Mouse (Mus musculus) MEL (cell line): ENCODE results near the gene Ern1. TPM values are rescaled to one million over a fixed set of nuclear protein-coding genes. Genes with fewer than 3 reads are reported as not detected.

Experiments
- DNase-seq: peaks from one replicate; pipeline ENCODE4 v3.0.0; 2011; ENCODE audit warnings: low read depth, low spot score
- H3K27ac ChIP-seq: 2 replicates; pipeline ENCODE4 v1.5.1; 2012; ENCODE audit warnings: low read depth, mild to moderate bottlenecking, control low read depth, low read length, moderate library complexity; ENCODE audit not compliant: control insufficient read depth
- H3K27me3 ChIP-seq, 2 experiments: fragments of 150-350 bp in 1 of 2; sonication (generic) in 1 of 2; 2 replicates each; pipeline ENCODE4 v1.6.1; 2012; ENCODE audit warnings: low read length in 2 of 2, mild to moderate bottlenecking in 2 of 2, improper control_type of control experiment in 1 of 2, moderate library complexity in 1 of 2; ENCODE audit not compliant: insufficient read depth in 2 of 2, control insufficient read depth in 1 of 2
- H3K36me3 ChIP-seq, 2 experiments: 2 replicates each; pipeline ENCODE4 v1.6.1; 2012 to 2014; ENCODE audit warnings: low read length in 2 of 2, improper control_type of control experiment in 1 of 2, inconsistent platforms in 1 of 2, mild to moderate bottlenecking in 1 of 2; ENCODE audit not compliant: insufficient read depth in 2 of 2, control insufficient read depth in 1 of 2
- H3K4me1 ChIP-seq, 2 experiments: fragments of 150-350 bp in 1 of 2; sonication (generic) in 1 of 2; 2 replicates each; pipeline ENCODE4 v1.6.1; 2012; ENCODE audit warnings: low read length in 2 of 2, improper control_type of control experiment in 1 of 2, mild to moderate bottlenecking in 1 of 2; ENCODE audit not compliant: insufficient read depth in 2 of 2, control insufficient read depth in 1 of 2
- H3K4me3 ChIP-seq, 2 experiments: fragments of 150-350 bp in 1 of 2; sonication (generic) in 1 of 2; 2 replicates each; pipeline ENCODE4 v1.5.1; 2012; ENCODE audit warnings: low read depth in 2 of 2, low read length in 2 of 2, mild to moderate bottlenecking in 2 of 2, moderate library complexity in 2 of 2, control low read depth in 1 of 2, improper control_type of control experiment in 1 of 2; ENCODE audit not compliant: control insufficient read depth in 1 of 2, insufficient read depth in 1 of 2
- H3K79me2 ChIP-seq: 2 replicates; pipeline ENCODE4 v1.6.1; 2012; ENCODE audit warnings: mild to moderate bottlenecking, low read length, moderate library complexity; ENCODE audit not compliant: control insufficient read depth, poor library complexity, insufficient read depth
- H3K9ac ChIP-seq: 2 replicates; pipeline ENCODE4 v1.6.1; 2012; ENCODE audit warnings: low read depth, mild to moderate bottlenecking, control low read depth, low read length, moderate library complexity; ENCODE audit not compliant: control insufficient read depth, poor library complexity, severe bottlenecking
- H3K9me3 ChIP-seq: fragments of 150-350 bp; sonication (generic); replicated peaks from 2 replicates; pipeline ENCODE4 v1.6.1; 2012; ENCODE audit warnings: mild to moderate bottlenecking, low read length, improper control_type of control experiment, moderate library complexity; ENCODE audit not compliant: insufficient read depth
- CHD2 ChIP-seq: IDR thresholded peaks from 2 replicates; pipeline ENCODE4 v1.6.1; 2011; ENCODE audit warnings: low read length, improper control_type of control experiment
- CTCF ChIP-seq, 3 experiments: IDR thresholded peaks in 2 of 3; conservative IDR thresholded peaks in 1 of 3; 2 replicates each; pipeline ENCODE4 v1.5.1; 2011 to 2012; ENCODE audit warnings: low read length in 3 of 3, low read depth in 2 of 3, mild to moderate bottlenecking in 2 of 3, improper control_type of control experiment in 1 of 3, inconsistent platforms in 1 of 3, mixed read lengths in 1 of 3, moderate library complexity in 1 of 3; ENCODE audit not compliant: control insufficient read depth in 1 of 3, insufficient read depth in 1 of 3, poor library complexity in 1 of 3, severe bottlenecking in 1 of 3
- E2F4 ChIP-seq: IDR thresholded peaks from 2 replicates; pipeline ENCODE4 v1.6.1; 2011; ENCODE audit warnings: low read depth, low read length, improper control_type of control experiment, borderline replicate concordance
- ELF1 ChIP-seq: IDR thresholded peaks from 2 replicates; pipeline ENCODE4 v1.6.1; 2014; ENCODE audit warnings: low read depth, mild to moderate bottlenecking, inconsistent platforms, low read length, improper control_type of control experiment, moderate library complexity
- EP300 ChIP-seq, 2 experiments: IDR thresholded peaks; 2 replicates each; pipeline ENCODE4 v1.6.1; 2011; ENCODE audit warnings: improper control_type of control experiment in 2 of 2, low read length in 2 of 2, low read depth in 1 of 2, mild to moderate bottlenecking in 1 of 2
- GATA1 ChIP-seq: IDR thresholded peaks from 2 replicates; pipeline ENCODE4 v1.6.1; 2011; ENCODE audit warnings: low read depth, low read length, improper control_type of control experiment
- JUND ChIP-seq: IDR thresholded peaks from 2 replicates; pipeline ENCODE4 v1.6.1; 2011; ENCODE audit warnings: low read depth, mild to moderate bottlenecking, improper control_type of control experiment, low read length
- MAFK ChIP-seq: IDR thresholded peaks from 2 replicates; pipeline ENCODE4 v1.6.1; 2011; ENCODE audit warnings: low read depth, mild to moderate bottlenecking, low read length, improper control_type of control experiment, borderline replicate concordance
- MAX ChIP-seq: IDR thresholded peaks from 2 replicates; pipeline ENCODE4 v1.6.1; 2011; ENCODE audit warnings: low read length, improper control_type of control experiment
- MXI1 ChIP-seq: IDR thresholded peaks from 2 replicates; pipeline ENCODE4 v1.6.1; 2011; ENCODE audit warnings: mild to moderate bottlenecking, low read depth, low read length, improper control_type of control experiment
- MYB ChIP-seq: IDR thresholded peaks from 2 replicates; pipeline ENCODE4 v1.6.1; 2011; ENCODE audit warnings: mild to moderate bottlenecking, low read depth, low read length, improper control_type of control experiment
- NELFE ChIP-seq: IDR thresholded peaks from 2 replicates; pipeline ENCODE4 v1.6.1; 2011; ENCODE audit warnings: low read depth, low read length, improper control_type of control experiment
- NRF1 ChIP-seq: IDR thresholded peaks from 2 replicates; pipeline ENCODE4 v1.6.1; 2014; ENCODE audit warnings: low read depth, mild to moderate bottlenecking, inconsistent platforms, low read length, improper control_type of control experiment, moderate library complexity; ENCODE audit not compliant: poor library complexity, insufficient read depth, severe bottlenecking
- POLR2A ChIP-seq, 2 experiments: IDR thresholded peaks; 2 replicates each; pipeline ENCODE4 v1.6.1; 2011 to 2012; ENCODE audit warnings: low read length in 2 of 2, mild to moderate bottlenecking in 2 of 2, control low read depth in 1 of 2, improper control_type of control experiment in 1 of 2, low read depth in 1 of 2, moderate library complexity in 1 of 2; ENCODE audit not compliant: control insufficient read depth in 1 of 2, insufficient read depth in 1 of 2, poor library complexity in 1 of 2
- SMC3 ChIP-seq: IDR thresholded peaks from 2 replicates; pipeline ENCODE4 v1.6.1; 2011; ENCODE audit warnings: low read depth, low read length, improper control_type of control experiment
- TAL1 ChIP-seq: IDR thresholded peaks from 2 replicates; pipeline ENCODE4 v1.6.1; 2012; ENCODE audit warnings: mild to moderate bottlenecking, inconsistent platforms, low read length, moderate library complexity, mixed read lengths
- TBP ChIP-seq: IDR thresholded peaks from 2 replicates; pipeline ENCODE4 v1.8.0; 2011; ENCODE audit warnings: low read depth, low read length, improper control_type of control experiment
- UBTF ChIP-seq: IDR thresholded peaks from 2 replicates; pipeline ENCODE4 v1.6.1; 2012; ENCODE audit warnings: low read depth, mild to moderate bottlenecking, inconsistent platforms, low read length, improper control_type of control experiment, moderate library complexity, borderline replicate concordance; ENCODE audit not compliant: insufficient read depth
- USF1 ChIP-seq: IDR thresholded peaks from 2 replicates; pipeline ENCODE4 v1.6.1; 2014; ENCODE audit warnings: low read depth, mild to moderate bottlenecking, inconsistent platforms, low read length, improper control_type of control experiment, moderate library complexity
- ZMIZ1 ChIP-seq: IDR thresholded peaks from 2 replicates; pipeline ENCODE4 v1.6.1; 2012; ENCODE audit warnings: low read depth, mild to moderate bottlenecking, inconsistent platforms, low read length, improper control_type of control experiment, moderate library complexity
- polyA plus RNA-seq, 2 experiments: library from polyadenylated mRNA; stranded (reverse) in 1 of 2; unstranded in 1 of 2; fragments of >175 nt in 1 of 2; fragments of >200 nt in 1 of 2; gene quantifications; 2 replicates each; pipeline versions ENCODE4 v1.2.1 to v1.2.4; 2012; ENCODE audit warnings: low replicate concordance in 2 of 2, low read depth in 1 of 2; ENCODE audit not compliant: insufficient read length in 2 of 2, insufficient read depth in 1 of 2, missing spikeins in 1 of 2
- total RNA-seq: library from RNA; depleted of rRNA; stranded (reverse); fragments of 300-350 nt; gene quantifications from 2 replicates; pipeline ENCODE4 v1.2.3, GENCODE M21; 2012

Ern1 gene
- total and polyA plus RNA-seq, 3 experiments, result 4.3 to 5.7 TPM; not detected in 1

DNA sequence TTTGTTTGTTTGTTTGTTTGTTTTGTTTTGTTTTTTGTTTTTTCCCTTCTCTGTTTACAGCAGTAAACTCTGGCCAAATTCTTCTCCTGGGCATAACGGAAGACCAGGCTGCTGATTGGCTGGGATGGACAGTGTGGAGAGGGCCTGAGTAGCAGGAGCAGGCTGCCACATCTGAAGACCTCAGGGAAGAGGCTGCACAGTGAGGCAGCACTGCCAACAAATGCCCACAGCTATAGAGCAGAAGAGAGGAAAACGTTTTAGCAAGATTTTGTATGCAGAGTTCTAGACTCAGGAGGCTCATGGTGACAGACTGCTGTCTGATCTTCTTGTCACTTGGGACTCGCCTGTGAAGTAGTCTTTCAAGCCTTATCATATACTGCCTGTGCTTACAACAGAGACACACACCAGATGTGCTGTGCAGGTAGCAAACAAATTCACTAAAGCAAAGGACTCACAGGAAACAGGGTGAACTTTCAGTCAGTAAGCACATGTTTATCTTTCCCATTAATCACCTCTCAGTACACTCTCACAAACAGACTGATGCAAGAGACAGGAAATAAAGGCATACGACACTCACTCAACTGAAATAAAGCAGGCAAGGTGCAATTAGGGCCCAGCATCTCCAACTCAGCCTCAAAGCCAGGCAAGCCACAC is 49.0 kb downstream of the Ern1 start (continued):
- TF ChIP-seq E2F4, result no peak
- TF ChIP-seq EP300 (IDR thresholded peaks at IDR 0.05; ENCODE audit: low read depth in 1 of 2, low read length in 2 of 2), result peak; percentile 75 to 89
- no peak for TF ChIP-seq ELF1

DNA sequence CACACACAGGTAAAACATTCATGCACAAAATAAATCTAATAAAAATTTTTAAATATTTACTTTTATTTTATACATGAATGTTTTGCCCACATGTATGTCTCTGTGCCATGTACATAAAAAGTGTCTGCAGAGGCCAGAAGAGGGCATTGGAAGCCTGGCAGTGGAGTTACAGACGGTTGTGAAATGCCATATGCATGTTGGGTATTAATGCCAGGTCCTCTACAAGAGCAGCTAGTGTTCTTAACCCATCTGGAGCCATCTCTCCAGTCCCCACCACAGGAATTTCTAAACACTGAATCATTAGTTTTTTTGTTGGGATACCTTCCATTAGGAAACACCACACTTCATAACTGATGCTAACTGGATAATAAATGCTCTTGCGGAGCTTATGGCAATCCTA is 50.1 kb downstream of the Ern1 start:
- no peak overlapping the region for H3K4me3 ChIP-seq
- H3K4me1 ChIP-seq, result peaks cover 24 to 26% of the 10 kb centered on the region in 2 experiments
- no peaks in the 10 kb centered on the region for H3K27me3 ChIP-seq
- H3K9me3 ChIP-seq, result no peaks in the 10 kb centered on the region
- peaks cover 0 to 32% of the 10 kb centered on the region in 2 experiments; a peak in 3 of 4 replicates for H3K36me3 ChIP-seq
- H3K27ac ChIP-seq, result no peak overlapping the region
- H3K9ac ChIP-seq, result no peak overlapping the region
- no peaks in the 10 kb centered on the region for H3K79me2 ChIP-seq
- TF ChIP-seq UBTF (no peak), JUND (no peak), ELF1 (no peak), SMC3 (0 out of 2 replicates have a peak, but pooled peaks have one; percentile 9)
- DNase-seq, result no peak

DNA sequence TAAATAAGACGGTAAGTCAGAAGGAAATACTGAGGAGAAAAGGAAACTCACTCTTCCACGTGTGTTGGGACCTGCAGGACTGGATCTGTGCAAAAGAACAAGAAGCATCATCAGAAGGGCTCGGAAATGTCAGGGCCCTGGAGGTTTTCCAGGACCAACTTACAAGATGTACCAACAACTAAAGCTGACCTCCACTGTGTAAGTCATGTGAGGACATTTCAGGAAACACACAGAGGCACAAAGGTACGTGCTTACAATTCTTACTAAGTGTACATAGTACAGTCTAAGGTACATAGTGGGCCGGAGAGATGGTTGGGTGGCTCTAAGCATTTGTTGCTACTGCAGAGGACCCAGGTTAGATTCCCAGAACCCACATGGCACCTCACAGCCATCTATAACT is 50.6 kb downstream of the Ern1 start:
- Histone ChIP-seq H3K4me3 (no peak overlapping the region), H3K79me2 (no peaks in the 10 kb centered on the region), H3K27me3 (no peaks in the 10 kb centered on the region), H3K27ac (no peak overlapping the region), H3K4me1 (peaks cover 24 to 26% of the 10 kb centered on the region in 2 experiments), H3K9me3 (no peaks in the 10 kb centered on the region), H3K36me3 (peaks cover 0 to 32% of the 10 kb centered on the region in 2 experiments; a peak in 3 of 4 replicates), H3K9ac (no peak overlapping the region)
- no peak for DNase-seq
- no peak for TF ChIP-seq UBTF
- no peak for TF ChIP-seq USF1
- TF ChIP-seq POLR2A (IDR thresholded peaks at IDR 0.05; ENCODE audit: control insufficient read depth in 1 of 2, insufficient read depth in 1 of 2, low read depth in 1 of 2, low read length in 2 of 2, poor library complexity in 1 of 2), result no peak
- TF ChIP-seq TAL1, result no peak
- no peak for TF ChIP-seq NRF1
- TF ChIP-seq GATA1, result no peak
- TF ChIP-seq NELFE, result no peak
- no peak for TF ChIP-seq MAX
- no peak for TF ChIP-seq E2F4
- TF ChIP-seq MXI1, result no peak
- TF ChIP-seq TBP, result no peak
- TF ChIP-seq CTCF (IDR thresholded peaks at IDR 0.05 in 2 of 3, conservative IDR thresholded peaks at IDR 0.05 in 1 of 3; ENCODE audit: control insufficient read depth in 1 of 3, insufficient read depth in 1 of 3, low read depth in 2 of 3, low read length in 3 of 3, poor library complexity in 1 of 3, severe bottlenecking in 1 of 3), result no peak
- no peak for TF ChIP-seq ZMIZ1
- no peak for TF ChIP-seq MAFK
- no peak for TF ChIP-seq EP300 (IDR thresholded peaks at IDR 0.05; ENCODE audit: low read depth in 1 of 2, low read length in 2 of 2)
- TF ChIP-seq CHD2, result no peak
- no peak for TF ChIP-seq MYB
